8 mouse cellular contexts compared by ENCODE assay signal in genomic region chr9:20643781-20644180, GRCm38 (mm10). TPM values are rescaled to one million over a fixed set of nuclear protein-coding genes. Genes with fewer than 3 reads are reported as not detected.
DNase-seq lines count a peak whose midpoint lies in the region; ATAC-seq and TF ChIP-seq lines count a peak whose summit lies in the region.

No protein-coding gene starts in this region.

- H3K79me2 ChIP-seq in myocyte (ENCODE audit: control insufficient read depth, insufficient read depth) = peaks cover 57% of the 10 kb centered on the region

- 4% methylated on average over 13 of the region's 13 CpGs for WGBS in lung, embryonic 14.5 days
- 10% methylated on average over 13 of the region's 13 CpGs for WGBS in hindbrain, postnatal 0 days

- peak overlapping the region; percentile 58 for H3ac ChIP-seq in myocyte (ENCODE audit: control insufficient read depth, insufficient read length)

- H3K4me1 ChIP-seq in lung, embryonic 14.5 days (ENCODE audit: insufficient read depth) = no peaks in the 10 kb centered on the region
- peaks cover 17% of the 10 kb centered on the region for H3K4me1 ChIP-seq in brown adipose tissue, adult 24 weeks (ENCODE audit: control insufficient read depth, insufficient read depth, insufficient read length, low read length)
- H3K4me1 ChIP-seq in hindbrain, postnatal 0 days (ENCODE audit: insufficient read depth, low read length) = peaks cover 8% of the 10 kb centered on the region

- TF ChIP-seq POLR2A in myocyte (IDR thresholded peaks at IDR 0.05; ENCODE audit: insufficient read length, low read depth) = no peak

- peak overlapping the region; percentile 97; the same call in 1 of the 2 replicates for H3K27ac ChIP-seq in lung, embryonic 14.5 days (ENCODE audit: low read depth)
- H3K27ac ChIP-seq in brown adipose tissue, adult 24 weeks (replicated peaks; ENCODE audit: low read depth, low read length) = no peak overlapping the region
- H3K27ac ChIP-seq in hindbrain, postnatal 0 days = peak overlapping the region; percentile 86

- H3K36me3 ChIP-seq in lung, embryonic 14.5 days (ENCODE audit: insufficient read depth) = peaks cover 29% of the 10 kb centered on the region
- H3K36me3 ChIP-seq in hindbrain, postnatal 0 days (ENCODE audit: insufficient read depth, low read length) = peaks cover 8% of the 10 kb centered on the region
- no peaks in the 10 kb centered on the region for H3K36me3 ChIP-seq in myocyte (ENCODE audit: control insufficient read depth, insufficient read depth)

- H3K9me3 ChIP-seq in lung, embryonic 14.5 days (ENCODE audit: low read depth, low read length) = no peaks in the 10 kb centered on the region
- no peaks in the 10 kb centered on the region for H3K9me3 ChIP-seq in hindbrain, postnatal 0 days (ENCODE audit: low read length)

- peak overlapping the region; percentile 89 for H3K4me3 ChIP-seq in lung, embryonic 14.5 days (ENCODE audit: low read depth, low read length)
- peak overlapping the region; percentile 97 for H3K4me3 ChIP-seq in brown adipose tissue, adult 24 weeks (ENCODE audit: insufficient read depth, low read depth, low read length)
- H3K4me3 ChIP-seq in hindbrain, postnatal 0 days (ENCODE audit: low read length) = peak overlapping the region; percentile 64
- H3K4me3 ChIP-seq in myocyte = peak overlapping the region; percentile 93

- ATAC-seq in lung, embryonic 14.5 days (ENCODE audit: insufficient read depth) = no peak
- ATAC-seq in hindbrain, postnatal 0 days = no peak

- DNase-seq in lung, embryonic 14.5 days = no peak
- DNase-seq in lung, postnatal 4 days = no peak
- no peak for DNase-seq in hindbrain, postnatal 0 days (ENCODE audit: low spot score)
- DNase-seq in layer of hippocampus, postnatal 36 days = no peak
- no peak for DNase-seq in urinary bladder, postnatal 36 days (ENCODE audit: low spot score in 2 of 2)
- DNase-seq in gastrocnemius, postnatal 4 days (ENCODE audit: low spot score in 2 of 2) = no peak

- H3K4me2 ChIP-seq in lung, embryonic 14.5 days = peak overlapping the region; percentile 94
- H3K4me2 ChIP-seq in hindbrain, postnatal 0 days (ENCODE audit: low read depth, low read length) = peak overlapping the region; percentile 91
- peak overlapping the region; percentile 99 for H3K4me2 ChIP-seq in myocyte (ENCODE audit: low read depth)

- H3K9ac ChIP-seq in lung, embryonic 14.5 days = peak overlapping the region; percentile 83
- H3K9ac ChIP-seq in hindbrain, postnatal 0 days (replicated peaks; ENCODE audit: low read length) = peak overlapping the region; percentile 83

- TF ChIP-seq CTCF in lung, embryonic 14.5 days (IDR thresholded peaks at IDR 0.05; ENCODE audit: low read depth) = no peak
- no peak for TF ChIP-seq CTCF in hindbrain, postnatal 0 days (IDR thresholded peaks at IDR 0.05; ENCODE audit: low read depth)

- H3K27me3 ChIP-seq in lung, embryonic 14.5 days (ENCODE audit: insufficient read depth, low read length) = no peaks in the 10 kb centered on the region
- H3K27me3 ChIP-seq in hindbrain, postnatal 0 days (ENCODE audit: insufficient read depth, low read length) = no peaks in the 10 kb centered on the region
- no peaks in the 10 kb centered on the region for H3K27me3 ChIP-seq in myocyte (ENCODE audit: control insufficient read depth, insufficient read depth, insufficient read length)

TF ChIP-seq in myocyte, 11 proteins besides CTCF, POLR2A, EP300 and RAD21:
- TF ChIP-seq REST (IDR thresholded peaks at IDR 0.05; ENCODE audit: insufficient read depth, insufficient read length) (no peak), MAX (IDR thresholded peaks at IDR 0.05; ENCODE audit: low read depth) (no peak)
TF ChIP-seq in myocyte: peak in this region for 0.

RNA-seq across cellular contexts. Expression of gene Fbxl12, which starts 0.8 kb away (rescaled TPM):
- 13.1 and 15.0 TPM in 2 replicates for polyA plus RNA-seq in lung, embryonic 14.5 days (2014; fragmentation: Nextera tagmentation; extraction: Ambion mirVana)
- polyA plus RNA-seq in brown adipose tissue, adult 24 weeks (2012; ENCODE audit: insufficient read depth, insufficient read length, missing spikeins) = 5.8 and 6.5 TPM in 2 replicates
- total RNA-seq in hindbrain, postnatal 0 days (2014; rRNA removed) = 16.9 and 18.8 TPM in 2 replicates
- 11.4 and 13.0 TPM in 2 replicates for polyA plus RNA-seq in hindbrain, postnatal 0 days (2015; fragmentation: Nextera tagmentation; extraction: Ambion mirVana)
- polyA plus RNA-seq in myocyte (2012; fragmentation: generic; extraction: Trizol) = 10.6 TPM
- 10 to 100 TPM; 19.6 to 22.6 TPM for total RNA-seq in layer of hippocampus, postnatal 36 days (2021)
- 10 to 100 TPM; 15.1 to 17.2 TPM for total RNA-seq in gastrocnemius, postnatal 4 days (2021)

RNA-seq across cellular contexts. Expression of gene Ubl5, which starts 1.1 kb away (rescaled TPM):
- 370 and 372 TPM in 2 replicates for polyA plus RNA-seq in lung, embryonic 14.5 days (2014; fragmentation: Nextera tagmentation; extraction: Ambion mirVana)
- 257 and 293 TPM in 2 replicates for polyA plus RNA-seq in brown adipose tissue, adult 24 weeks (2012; ENCODE audit: insufficient read depth, insufficient read length, missing spikeins)
- 169 and 274 TPM in 2 replicates for total RNA-seq in hindbrain, postnatal 0 days (2014; rRNA removed)
- 528 and 550 TPM in 2 replicates for polyA plus RNA-seq in hindbrain, postnatal 0 days (2015; fragmentation: Nextera tagmentation; extraction: Ambion mirVana)
- 762 TPM for polyA plus RNA-seq in myocyte (2012; fragmentation: generic; extraction: Trizol)
- total RNA-seq in layer of hippocampus, postnatal 36 days (2021) = 100 to 1,000 TPM; 295 to 327 TPM
- 100 to 1,000 TPM; 178 to 190 TPM for total RNA-seq in gastrocnemius, postnatal 4 days (2021)

RNA-seq across cellular contexts. Expression of gene Pin1, which starts 8.1 kb away (rescaled TPM):
- polyA plus RNA-seq in lung, embryonic 14.5 days (2014; fragmentation: Nextera tagmentation; extraction: Ambion mirVana) = 53.6 and 58.6 TPM in 2 replicates
- 13.9 and 17.2 TPM in 2 replicates for polyA plus RNA-seq in brown adipose tissue, adult 24 weeks (2012; ENCODE audit: insufficient read depth, insufficient read length, missing spikeins)
- total RNA-seq in hindbrain, postnatal 0 days (2014; rRNA removed) = 31.7 and 44.3 TPM in 2 replicates
- polyA plus RNA-seq in hindbrain, postnatal 0 days (2015; fragmentation: Nextera tagmentation; extraction: Ambion mirVana) = 65.7 and 68.0 TPM in 2 replicates
- polyA plus RNA-seq in myocyte (2012; fragmentation: generic; extraction: Trizol) = 36.8 TPM
- 10 to 100 TPM; 35.1 to 35.4 TPM for total RNA-seq in layer of hippocampus, postnatal 36 days (2021)
- 10 to 100 TPM; 17.3 to 18.6 TPM for total RNA-seq in gastrocnemius, postnatal 4 days (2021)
